Mouse (Mus musculus) G1E-ER4 (cell line): ENCODE data around the gene Csrp1. TPM values are rescaled to one million over a fixed set of nuclear protein-coding genes. Genes with fewer than 3 reads are reported as not detected.

ENCODE experiments used
- GATA1 ChIP-seq: IDR thresholded peaks from one replicate; pipeline ENCODE4 v1.8.0; 2012; ENCODE audit warnings: low read length, inconsistent platforms
- polyA plus RNA-seq: library from polyadenylated mRNA; stranded (reverse); fragments of >175 nt; gene quantifications from 2 replicates; pipeline ENCODE4 v1.2.3, GENCODE M21; 2012

The Csrp1 gene
- polyA plus RNA-seq, 1 experiment: 0.29 TPM

DNA sequence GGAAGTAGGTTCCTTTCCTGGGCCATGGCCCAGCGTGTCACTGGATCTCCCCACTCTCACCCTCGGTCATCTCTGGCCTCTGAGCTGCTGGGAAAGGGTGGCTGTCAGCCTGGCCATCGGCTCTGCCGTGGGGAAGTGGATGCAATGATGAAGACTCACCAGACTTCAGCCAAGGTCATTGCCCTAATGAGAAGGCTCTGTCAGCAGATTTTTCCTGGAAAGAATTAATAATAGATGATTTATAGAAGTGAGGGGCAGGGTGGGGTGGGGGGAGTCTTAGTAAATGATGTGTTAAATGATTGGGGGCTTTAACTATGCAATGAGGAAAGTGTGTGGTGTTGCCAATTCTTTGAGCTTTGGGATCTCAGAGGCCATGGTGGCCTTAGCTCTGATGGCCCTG, 26.4 kb downstream of the Csrp1 start:
- no peak for TF ChIP-seq GATA1

GRCm38 (mm10) chr1:135752737-135753348, 33.0 kb downstream of the Csrp1 start:
- TF ChIP-seq GATA1: no peak

- TF ChIP-seq GATA1: no peak
These were observed 35.4 kb downstream of the Csrp1 start for GRCm38 (mm10) chr1:135755287-135755686.

DNA sequence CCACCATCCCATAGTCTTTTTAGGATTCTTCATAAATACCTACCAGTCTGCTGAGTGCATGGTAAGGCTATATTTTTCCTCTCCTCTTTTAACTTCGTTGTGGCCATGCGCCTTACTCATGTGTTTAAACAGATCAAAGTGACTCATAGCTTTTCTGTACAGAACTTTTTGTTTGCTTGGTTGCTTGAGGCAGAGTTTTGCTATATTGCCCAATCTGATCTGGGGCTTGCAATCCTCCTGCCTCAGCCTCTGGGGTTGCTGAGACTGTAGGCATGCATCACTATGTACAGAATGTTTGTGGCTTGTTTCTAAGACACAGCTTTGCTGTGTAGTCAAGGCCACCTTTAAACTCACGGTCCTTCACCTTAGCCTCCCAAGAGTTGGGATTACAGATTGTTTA, 36.1 kb downstream of the Csrp1 start:
- TF ChIP-seq GATA1: no peak

DNA sequence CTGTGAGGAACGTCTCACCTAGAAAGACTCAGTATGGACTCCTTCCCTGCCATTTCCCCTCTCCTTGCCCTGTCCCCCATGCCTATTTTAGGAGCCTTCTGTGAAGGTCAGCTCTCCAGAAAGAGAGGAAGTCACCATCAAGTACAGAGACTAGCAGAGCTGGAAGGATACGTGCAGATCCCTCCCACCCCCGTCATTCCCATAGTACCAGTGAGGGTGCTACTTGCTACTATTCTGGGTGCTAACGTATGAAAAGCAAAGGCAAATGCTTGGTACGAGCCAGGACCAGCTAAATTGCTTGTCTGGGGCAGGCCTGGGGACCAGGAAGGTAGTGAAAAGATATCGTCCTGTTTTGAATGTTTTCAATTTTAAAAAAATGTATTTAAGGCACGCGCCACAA, 37.4 kb downstream of the Csrp1 start:
- TF ChIP-seq GATA1: no peak

GRCm38 (mm10) chr1:135759685-135760084, 39.8 kb downstream of the Csrp1 start:
- no peak for TF ChIP-seq GATA1

DNA sequence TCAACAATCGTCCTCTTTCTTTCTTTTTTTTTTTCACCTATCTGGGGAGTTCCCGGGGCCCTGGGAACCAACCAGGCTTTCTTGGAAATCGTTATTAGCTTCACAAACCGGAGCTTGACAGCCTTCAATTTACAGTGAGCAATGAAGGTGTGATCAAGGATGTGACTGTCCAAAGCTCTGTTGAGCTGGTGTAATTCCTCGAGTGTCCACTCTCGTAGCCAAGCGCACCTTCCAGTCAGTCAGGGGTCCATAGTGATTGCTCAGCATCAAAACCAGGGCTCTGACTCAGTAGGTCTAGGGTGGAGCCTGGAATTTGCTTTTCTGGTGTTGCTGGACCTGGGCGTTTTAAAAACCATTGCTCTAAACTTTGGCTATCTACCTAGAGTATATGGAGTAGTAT, 40.4 kb downstream of the Csrp1 start:
- no peak for TF ChIP-seq GATA1

DNA sequence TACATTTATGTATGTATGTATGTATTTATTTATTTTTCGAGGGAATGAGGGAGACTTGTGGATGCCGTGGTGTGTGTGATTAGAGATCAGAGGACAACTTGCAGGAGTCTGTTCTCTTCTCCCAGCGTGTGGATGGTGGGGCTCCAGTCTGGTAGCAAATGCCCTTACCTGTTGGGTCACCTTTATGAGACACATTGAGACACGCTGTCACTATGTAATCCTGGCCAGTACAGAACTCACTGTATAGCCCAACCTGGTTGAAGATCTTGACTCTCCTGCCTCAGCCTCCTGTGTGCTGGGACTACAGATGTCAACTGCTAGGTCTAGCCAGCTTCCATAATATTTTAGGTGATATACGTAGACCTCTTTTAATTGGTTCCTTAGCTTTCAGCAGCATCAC, 41.9 kb downstream of the Csrp1 start:
- peak; percentile 9 for TF ChIP-seq GATA1

DNA sequence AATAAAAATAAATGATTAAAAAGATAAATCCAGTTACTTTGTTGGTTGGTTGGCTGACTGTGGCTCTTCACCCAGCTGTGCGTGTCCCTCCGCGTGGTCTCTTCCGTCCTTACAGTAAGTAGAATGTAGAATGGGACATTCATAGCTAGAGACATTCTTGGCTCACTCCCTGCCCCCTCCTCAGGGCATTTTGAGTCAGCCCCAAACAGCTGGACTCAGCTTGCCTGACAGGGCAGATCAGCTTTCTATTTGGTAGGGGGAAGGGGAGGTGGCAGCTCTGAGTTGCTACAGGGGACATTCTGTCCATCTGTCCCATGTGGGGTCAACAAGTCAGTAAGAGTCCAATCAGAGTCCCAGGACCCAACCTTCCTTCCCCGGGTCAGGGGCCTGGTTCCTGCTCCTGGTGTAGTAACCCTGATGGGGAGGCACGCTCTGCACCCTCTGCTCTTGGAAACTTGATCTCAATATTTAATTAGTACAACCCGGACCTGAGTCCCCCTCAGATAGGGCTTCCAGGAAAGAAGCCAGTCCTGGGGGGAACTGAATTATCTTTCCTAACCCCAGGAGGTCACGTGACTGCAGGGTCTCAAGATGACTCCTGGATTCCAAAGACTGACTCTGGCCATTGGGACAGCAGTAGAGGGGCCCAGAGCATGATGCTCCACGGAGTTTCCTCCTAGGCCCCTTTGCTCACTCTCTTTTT, 43.8 kb downstream of the Csrp1 start:
- no peak for TF ChIP-seq GATA1

- no peak for TF ChIP-seq GATA1
These were observed 44.3 kb downstream of the Csrp1 start for GRCm38 (mm10) chr1:135764206-135764528.

DNA sequence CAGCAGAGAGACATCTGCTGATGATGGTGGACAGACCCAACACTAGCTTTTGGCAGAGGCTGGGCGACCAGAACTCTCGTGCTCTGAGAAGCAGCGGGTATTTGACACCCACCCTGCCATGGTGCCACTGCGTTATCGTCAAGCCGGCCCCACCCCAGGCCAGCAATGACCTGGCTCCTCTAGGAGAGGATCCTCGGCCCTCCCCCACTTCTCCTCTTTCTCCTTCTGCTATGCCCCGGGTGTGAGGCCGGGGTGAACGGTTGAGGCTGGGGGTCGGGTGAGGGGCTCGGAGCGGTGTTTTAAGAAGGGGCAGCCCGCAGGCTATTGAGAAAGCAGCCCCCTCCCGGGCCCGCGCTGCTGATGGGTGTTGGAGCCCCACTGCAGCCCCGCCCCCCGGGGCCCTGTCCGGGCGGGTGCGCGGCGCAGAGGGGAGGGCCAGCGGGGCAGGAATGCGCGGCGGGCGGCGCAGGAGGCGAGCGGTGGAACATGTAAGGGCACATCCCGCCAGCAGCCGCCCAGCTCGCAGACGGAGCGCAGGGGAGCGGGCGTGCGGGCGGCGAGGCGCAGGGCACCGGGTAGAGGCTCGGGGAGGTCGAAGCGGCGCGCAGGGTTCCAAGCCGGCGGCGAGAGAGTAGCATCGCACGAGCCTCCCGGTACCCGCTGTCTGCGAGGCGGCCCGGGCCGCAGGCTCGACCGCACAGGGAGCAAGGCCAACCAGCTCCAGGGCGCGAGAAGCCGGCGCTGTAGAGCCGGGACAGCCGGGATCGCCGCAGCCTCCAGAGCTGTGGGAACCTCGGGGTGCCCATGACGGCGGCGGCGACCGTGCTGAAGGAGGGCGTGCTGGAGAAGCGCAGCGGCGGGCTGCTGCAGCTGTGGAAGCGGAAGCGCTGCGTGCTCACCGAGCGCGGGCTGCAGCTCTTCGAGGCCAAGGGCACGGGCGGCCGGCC, 46.1 kb downstream of the Csrp1 start, which contains the start of gene Phlda3:
TSS of gene Phlda3 (plus strand) at position 475 of the 947 bp plus-strand sequence.
- TF ChIP-seq GATA1: no peak

GRCm38 (mm10) chr1:135766592-135767306, 46.9 kb downstream of the Csrp1 start:
- TF ChIP-seq GATA1: no peak

DNA sequence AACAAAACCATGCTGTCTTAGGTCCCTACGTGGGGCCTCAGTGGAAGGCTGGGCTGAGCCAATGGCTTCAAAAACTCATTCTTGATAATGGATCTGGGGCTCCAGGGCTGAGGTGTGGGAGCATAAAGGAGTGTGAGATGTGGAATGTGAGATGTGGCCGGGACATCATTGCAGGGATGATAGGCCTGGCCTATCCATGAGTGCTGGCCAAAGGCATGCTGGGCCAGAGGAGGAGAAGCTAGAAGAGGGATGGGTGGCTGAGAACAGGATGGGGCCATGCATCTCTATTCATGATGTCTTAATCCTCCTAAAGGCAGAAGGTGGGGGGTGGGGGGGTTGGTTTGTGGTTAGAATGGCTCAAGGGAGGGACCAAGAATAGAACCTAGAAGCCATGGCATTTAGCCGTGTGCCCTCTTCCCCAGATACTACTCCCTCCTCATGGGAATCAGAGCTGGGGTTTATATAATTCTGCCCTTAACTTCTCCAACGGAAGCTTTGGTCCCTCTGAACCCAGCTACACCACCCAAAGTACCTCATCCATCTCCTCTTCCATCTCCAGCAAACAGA, 47.5 kb downstream of the Csrp1 start:
- no peak for TF ChIP-seq GATA1

DNA sequence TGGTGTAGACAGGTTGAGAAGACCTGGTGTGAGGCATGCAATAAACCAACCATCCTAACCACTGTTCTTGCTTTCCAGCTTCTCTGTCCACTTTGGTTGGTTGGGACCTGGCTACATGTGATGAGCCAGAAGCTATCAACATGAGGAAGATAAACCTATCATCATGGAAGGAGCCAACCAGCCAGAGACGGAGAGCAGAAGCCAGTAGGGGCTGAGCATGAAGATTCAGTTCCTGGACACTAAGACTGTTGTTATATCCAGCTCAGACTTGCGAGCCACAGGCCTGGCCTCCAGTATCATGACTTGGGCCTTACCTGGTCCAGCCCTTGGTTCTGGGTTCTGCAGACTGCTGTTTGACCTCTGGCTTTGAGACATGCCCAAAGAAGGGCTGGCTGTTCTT, 48.5 kb downstream of the Csrp1 start:
- no peak for TF ChIP-seq GATA1

GRCm38 (mm10) chr1:135770237-135770636, 50.4 kb downstream of the Csrp1 start:
- TF ChIP-seq GATA1: no peak
